Mouse (Mus musculus): Measurements from ENCODE around the gene Srbd1.

DNA sequence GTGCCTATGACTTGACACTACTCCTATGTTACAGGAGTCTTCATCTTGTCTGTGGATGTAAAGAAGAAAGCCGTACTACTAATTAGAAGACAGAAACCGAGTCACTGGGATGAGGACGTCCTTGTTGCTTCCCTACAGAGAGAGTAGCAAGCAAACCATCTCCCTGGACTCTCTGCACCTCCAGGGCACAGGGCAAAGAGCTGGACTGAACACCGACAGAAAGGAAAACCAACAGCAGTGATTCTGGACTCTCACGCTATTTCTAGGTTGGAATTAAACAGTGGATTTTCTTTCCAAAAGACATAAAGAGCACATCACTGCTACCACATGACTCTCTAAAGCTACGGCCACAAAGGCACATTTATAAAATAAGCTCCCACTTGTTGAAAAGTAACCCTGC lies 110.3 kb downstream of the Srbd1 start:
- TF ChIP-seq POLR2A (IDR thresholded peaks at IDR 0.05; ENCODE audit: low read depth, low read length) (no peak), CTCF (IDR thresholded peaks at IDR 0.05; ENCODE audit: borderline replicate concordance, insufficient read depth, low read length) (no peak)
